Mouse (Mus musculus) embryonic fibroblast, embryonic 13.5 days (primary cell): ENCODE results near the gene Pitx2. TPM values are rescaled to one million over a fixed set of nuclear protein-coding genes. Genes with fewer than 3 reads are reported as not detected.

Experiments
- H3K27ac ChIP-seq: 2 replicates; pipeline ENCODE4 v1.5.1; 2012; ENCODE audit warnings: low read length, control low read depth, inconsistent platforms; ENCODE audit not compliant: insufficient read depth
- H3K4me1 ChIP-seq: 2 replicates; pipeline ENCODE4 v1.6.1; 2011; ENCODE audit warnings: low read length; ENCODE audit not compliant: control insufficient read depth, insufficient read depth
- H3K4me3 ChIP-seq: 2 replicates; pipeline ENCODE4 v1.5.1; 2011; ENCODE audit warnings: mild to moderate bottlenecking, control low read depth, low read length; ENCODE audit not compliant: insufficient read depth
- CTCF ChIP-seq: IDR thresholded peaks from 2 replicates; pipeline ENCODE4 v1.5.1; 2011; ENCODE audit warnings: mild to moderate bottlenecking, control low read depth, low read length, moderate library complexity, borderline replicate concordance; ENCODE audit not compliant: insufficient read depth
- POLR2A ChIP-seq: IDR thresholded peaks from 2 replicates; pipeline ENCODE4 v1.6.1; 2011; ENCODE audit warnings: low read depth, mild to moderate bottlenecking, control low read depth, low read length, moderate library complexity
- polyA plus RNA-seq: library from polyadenylated mRNA; stranded (reverse); fragments of >200 nt; gene quantifications from 2 replicates; pipeline ENCODE4 v1.2.4, GENCODE M21; 2011; ENCODE audit warnings: low read depth; ENCODE audit not compliant: missing spikeins, insufficient read length

The Pitx2 gene
- polyA plus RNA-seq, 1 experiment: 3.6 TPM

DNA sequence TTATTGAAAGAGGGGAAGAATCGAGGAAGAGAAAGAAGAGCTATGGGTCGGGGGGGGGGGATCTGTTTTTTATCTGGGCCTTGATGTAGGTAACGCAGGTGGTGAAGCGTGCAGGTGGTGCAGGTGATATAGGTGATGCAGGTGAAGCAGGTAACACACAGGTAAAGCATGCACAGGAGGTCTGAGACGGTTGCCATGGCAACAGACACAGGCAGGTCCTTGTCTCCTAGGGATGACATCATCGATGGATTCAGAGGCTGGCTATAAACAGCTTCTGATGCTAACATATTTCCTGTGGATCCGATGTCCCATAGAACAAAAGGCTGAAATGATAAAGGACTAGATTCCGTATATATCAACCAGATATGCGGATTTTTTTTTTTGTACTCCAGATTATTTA is 51.3 kb downstream of the Pitx2 start:
- H3K4me1 ChIP-seq: no peaks in the 10 kb centered on the region
- TF ChIP-seq POLR2A (no peak), CTCF (no peak)
- H3K27ac ChIP-seq: no peak overlapping the region
- no peak overlapping the region for H3K4me3 ChIP-seq

DNA sequence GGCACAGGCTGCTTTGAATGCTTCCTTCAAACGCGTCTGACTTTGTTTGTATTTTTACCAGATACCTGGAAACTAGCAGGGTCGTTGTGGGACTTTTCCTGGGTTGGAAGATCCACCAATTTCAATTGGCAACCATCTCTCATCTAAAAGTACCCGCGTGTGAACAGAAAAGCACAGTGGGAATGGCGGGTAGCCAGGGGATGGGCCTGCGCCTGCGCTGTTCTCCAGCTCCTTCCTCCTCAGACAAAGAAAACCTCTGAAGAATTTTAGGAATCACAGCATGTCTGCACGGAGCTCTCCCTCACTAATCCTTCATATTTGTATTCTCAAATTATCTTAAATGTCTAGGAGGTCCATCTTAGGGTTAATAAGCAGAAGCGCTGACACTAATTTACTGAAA is 54.6 kb downstream of the Pitx2 start:
- Histone ChIP-seq H3K4me1 (no peaks in the 10 kb centered on the region), H3K4me3 (no peak overlapping the region), H3K27ac (no peak overlapping the region)
- TF ChIP-seq POLR2A (no peak), CTCF (no peak)

- H3K4me1 ChIP-seq: no peaks in the 10 kb centered on the region
These were observed 56.6 kb downstream of the Pitx2 start for GRCm38 (mm10) chr3:129256283-129256682.

DNA sequence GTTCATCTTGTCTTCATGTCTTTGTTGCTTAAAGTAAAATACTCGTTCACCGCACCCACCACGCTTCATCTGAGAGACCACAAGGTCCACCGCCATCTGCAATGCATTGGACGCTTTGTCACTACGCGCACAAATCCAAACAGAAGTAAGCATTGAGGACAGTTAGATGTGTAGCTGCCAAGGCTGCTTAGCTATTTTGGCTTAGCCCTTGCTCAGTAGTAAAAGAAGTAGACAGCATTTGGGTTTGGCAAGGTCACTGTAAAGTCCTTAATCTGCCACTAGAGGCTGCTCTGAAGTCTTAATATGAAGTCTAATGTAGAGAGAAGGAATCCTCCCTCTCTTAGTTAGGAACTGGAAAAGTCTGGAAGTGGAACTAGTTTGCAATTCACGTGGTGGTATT is 57.1 kb downstream of the Pitx2 start:
- no peak for TF ChIP-seq CTCF
- TF ChIP-seq POLR2A: no peak
- no peaks in the 10 kb centered on the region for H3K4me1 ChIP-seq
- no peak overlapping the region for H3K27ac ChIP-seq
- no peak overlapping the region for H3K4me3 ChIP-seq

More at GRCm38 (mm10) chr3:129256283-129256682, 56.6 kb downstream of the Pitx2 start:
- Histone ChIP-seq H3K4me3 (no peak overlapping the region), H3K27ac (no peak overlapping the region)
- no peak for TF ChIP-seq CTCF
- no peak for TF ChIP-seq POLR2A

- TF ChIP-seq POLR2A (no peak), CTCF (no peak)
- Histone ChIP-seq H3K4me3 (no peak overlapping the region), H3K27ac (no peak overlapping the region), H3K4me1 (no peaks in the 10 kb centered on the region)
These were observed 58.8 kb downstream of the Pitx2 start for GRCm38 (mm10) chr3:129258497-129258896.

Other genes starting within 250 kb of the Pitx2 start
- gene Enpep, start 132.8 kb downstream of the Pitx2 start, polyA plus RNA-seq: 3.3 and 3.8 TPM in 2 replicates